Mouse (Mus musculus) brown adipose tissue, adult 24 weeks (tissue): Measurements from ENCODE around the gene Mybph. TPM values are rescaled to one million over a fixed set of nuclear protein-coding genes. Genes with fewer than 3 reads are reported as not detected.

Experiments used
- H3K27ac ChIP-seq: fragments of 200-500 bp; replicated peaks from 2 replicates; pipeline ENCODE4 v1.5.1; 2012; ENCODE audit warnings: low read depth, mild to moderate bottlenecking, low read length
- H3K4me1 ChIP-seq: fragments of 200-500 bp; 2 replicates; pipeline ENCODE4 v1.6.1; 2012; ENCODE audit warnings: low read length, mixed read lengths; ENCODE audit not compliant: control insufficient read depth, insufficient read depth, insufficient read length
- H3K4me3 ChIP-seq: fragments of 200-500 bp; 2 replicates; pipeline ENCODE4 v1.5.1; 2012; ENCODE audit warnings: low read depth, mild to moderate bottlenecking, low read length, moderate library complexity; ENCODE audit not compliant: insufficient read depth
- polyA plus RNA-seq: library from polyadenylated mRNA; stranded (reverse); fragments of >200 nt; gene quantifications from 2 replicates; pipeline ENCODE4 v1.2.4, GENCODE M21; 2012; ENCODE audit not compliant: missing spikeins, insufficient read depth, insufficient read length

Gene Mybph
- polyA plus RNA-seq, 1 experiment: not detected

DNA sequence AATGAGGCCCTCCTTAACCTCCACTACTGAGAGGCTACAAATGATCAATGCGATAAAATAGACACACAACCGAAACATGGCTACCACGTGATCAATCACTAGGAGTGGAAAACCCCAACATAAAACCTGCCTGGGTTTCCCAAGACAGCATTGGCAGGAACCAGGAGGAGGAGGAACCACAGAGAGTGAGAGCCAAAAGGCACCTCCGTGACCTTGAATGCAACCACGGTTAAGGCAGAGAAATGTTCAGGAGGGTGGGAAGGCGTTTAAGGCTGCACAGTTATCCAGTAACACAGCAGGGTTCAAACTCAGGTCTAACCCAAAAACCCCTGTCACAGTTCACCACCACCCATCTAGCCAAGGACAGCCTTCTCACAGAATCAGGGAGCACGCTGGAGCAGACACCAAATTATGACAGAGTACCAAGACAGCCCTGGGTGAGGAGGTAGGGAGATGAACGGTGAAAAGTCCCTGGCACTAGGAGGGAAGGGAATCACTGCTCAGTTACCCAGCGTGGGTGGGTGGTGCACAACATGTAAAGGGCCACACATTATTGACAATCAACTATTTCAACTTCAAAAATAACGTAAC, 37.5 kb downstream of the Mybph start:
- Histone ChIP-seq H3K4me3 (no peak overlapping the region), H3K27ac (peak overlapping the region; percentile 49), H3K4me1 (peaks cover 16% of the 10 kb centered on the region)

DNA sequence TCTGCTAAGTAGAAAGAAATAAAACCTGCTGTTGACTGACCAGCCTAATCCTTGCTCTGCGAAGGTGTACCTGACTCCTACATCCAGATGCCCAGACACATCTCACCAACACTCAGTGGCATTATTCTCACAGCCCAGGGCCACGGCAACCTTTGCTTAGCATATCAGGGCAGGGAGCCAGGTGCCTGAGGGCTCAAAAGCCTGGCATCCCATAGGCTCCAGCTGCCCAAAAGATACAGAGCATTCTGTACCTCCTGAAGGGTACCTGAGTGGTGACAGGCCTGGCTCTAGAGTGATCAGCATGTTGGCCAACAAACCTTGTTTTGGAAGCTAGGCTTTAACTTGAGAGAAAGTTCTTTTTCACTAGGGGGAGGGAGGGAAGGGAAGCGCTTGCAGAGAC, 38.0 kb downstream of the Mybph start:
- peak overlapping the region; percentile 49 for H3K27ac ChIP-seq
- no peak overlapping the region for H3K4me3 ChIP-seq
- peaks cover 16% of the 10 kb centered on the region for H3K4me1 ChIP-seq

DNA sequence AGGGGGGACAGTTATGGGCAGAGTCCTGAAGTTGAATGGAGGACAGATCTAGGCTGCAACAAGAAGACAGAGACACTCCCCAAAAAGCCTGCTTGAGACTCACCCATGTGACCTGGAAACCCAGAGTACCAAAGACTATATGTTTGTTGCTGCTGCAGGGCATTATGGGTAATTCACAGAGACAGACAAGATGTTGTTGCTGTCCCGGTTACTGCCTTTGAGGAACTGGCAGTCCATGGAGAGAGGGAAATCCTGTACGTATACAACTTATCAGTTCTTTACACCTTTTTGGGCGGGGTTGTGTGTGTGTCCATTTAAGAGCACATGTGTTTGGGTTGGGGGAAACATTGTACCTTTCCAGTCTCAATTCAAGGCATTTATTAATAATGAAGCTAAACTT, 38.4 kb downstream of the Mybph start:
- Histone ChIP-seq H3K27ac (0 out of 2 replicates have a peak overlapping the region, but pooled peaks have one; percentile 2), H3K4me1 (peaks cover 16% of the 10 kb centered on the region), H3K4me3 (no peak overlapping the region)

DNA sequence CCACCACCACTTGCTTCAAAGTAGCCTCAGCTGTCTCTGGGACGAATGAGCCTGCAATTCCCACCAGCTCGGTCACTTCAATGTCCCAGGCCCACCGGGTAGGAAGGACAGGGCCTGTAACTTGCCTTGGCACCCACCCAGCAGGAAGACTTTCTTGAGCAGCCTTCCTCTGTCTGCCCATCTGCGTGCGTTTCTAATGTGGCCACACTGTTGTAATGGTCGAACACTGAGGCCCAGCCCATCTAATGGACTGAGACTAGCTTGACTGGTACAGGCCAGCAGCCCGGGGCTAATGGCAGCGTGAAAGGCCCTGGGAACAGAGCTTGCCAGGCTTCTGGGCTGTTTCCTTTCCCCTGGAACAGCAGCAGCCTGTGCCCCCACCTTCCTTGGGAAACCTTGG, 39.1 kb downstream of the Mybph start:
- Histone ChIP-seq H3K27ac (peak overlapping the region; percentile 64), H3K4me3 (peak overlapping the region; percentile 19), H3K4me1 (peaks cover 21% of the 10 kb centered on the region)

DNA sequence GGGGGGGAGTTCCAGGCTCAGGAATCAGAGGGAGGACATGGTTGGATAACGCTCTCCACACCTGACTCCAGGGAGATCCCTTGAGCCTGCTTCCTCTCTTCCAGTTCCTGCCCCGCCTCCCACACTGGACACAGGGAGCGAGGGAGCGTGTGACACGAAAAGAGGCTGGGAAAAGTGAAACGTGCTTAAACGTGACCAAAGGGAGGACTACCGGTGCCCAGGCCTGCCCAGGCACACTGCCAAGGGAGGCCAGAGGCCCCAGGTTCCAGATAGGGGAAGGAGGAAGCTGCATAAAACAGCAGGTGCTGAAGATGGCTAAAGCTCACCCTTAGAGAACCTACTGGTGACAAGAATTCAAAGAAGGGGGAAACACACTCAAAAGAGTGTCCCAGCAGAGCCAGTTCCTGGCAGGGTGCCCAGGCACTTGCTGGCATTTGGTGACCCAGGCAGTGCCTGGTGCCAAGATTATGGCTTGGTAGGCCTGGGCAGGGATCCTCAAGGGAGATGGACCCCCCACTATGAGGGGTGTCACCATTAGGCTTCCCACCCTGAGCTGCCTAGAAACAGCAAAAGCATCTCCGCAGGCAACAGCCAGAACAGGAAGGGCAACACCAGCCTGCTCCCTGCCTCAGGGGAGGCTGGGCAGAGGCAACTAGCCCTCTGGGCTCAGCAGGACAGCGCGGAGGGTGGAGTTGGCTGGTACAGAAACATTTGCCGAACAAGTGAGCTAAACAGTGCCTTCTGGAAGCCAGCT, 39.7 kb downstream of the Mybph start:
- Histone ChIP-seq H3K27ac (peak overlapping the region; percentile 64; the same call in 1 of the 2 replicates), H3K4me1 (peaks cover 22% of the 10 kb centered on the region), H3K4me3 (peak overlapping the region; percentile 63)

DNA sequence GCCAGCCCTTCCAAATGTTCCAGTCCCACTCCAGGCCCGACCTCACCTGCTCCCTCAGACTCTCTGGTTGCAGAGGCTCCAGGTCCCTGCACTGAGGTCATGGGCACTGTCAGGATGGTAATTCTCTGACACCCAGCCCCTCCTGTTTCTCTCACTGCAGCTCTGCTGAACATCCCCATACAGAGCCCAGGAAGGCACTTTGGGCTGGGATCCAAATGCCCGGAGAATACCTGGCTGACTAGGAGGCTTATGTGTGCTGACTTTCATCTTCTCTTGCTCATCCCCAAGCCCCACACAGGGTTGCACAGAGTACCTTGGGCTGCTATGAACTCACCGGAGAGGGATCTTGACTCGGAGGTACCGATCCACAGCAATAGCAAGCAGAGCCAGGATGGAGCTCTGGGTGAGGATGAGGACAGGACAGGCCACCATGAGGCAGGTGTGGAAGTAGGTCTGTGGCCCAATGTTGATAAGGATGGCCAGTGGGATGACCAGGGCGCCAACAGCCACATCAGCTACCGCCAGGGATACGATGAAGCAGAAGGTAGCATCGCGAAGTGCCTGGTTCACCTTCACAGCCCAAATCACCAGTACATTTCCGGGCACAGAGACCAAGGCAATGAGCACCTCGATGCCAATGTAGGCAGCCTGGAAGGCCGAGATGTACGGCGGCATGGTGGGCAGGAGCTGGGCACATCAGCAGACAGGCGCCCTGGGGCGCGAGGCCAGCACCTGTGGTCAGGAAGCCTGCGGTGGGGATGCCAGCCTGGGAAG, 40.6 kb downstream of the Mybph start:
- Histone ChIP-seq H3K4me1 (peaks cover 22% of the 10 kb centered on the region), H3K4me3 (peak overlapping the region; percentile 63), H3K27ac (peak overlapping the region; percentile 28)

DNA sequence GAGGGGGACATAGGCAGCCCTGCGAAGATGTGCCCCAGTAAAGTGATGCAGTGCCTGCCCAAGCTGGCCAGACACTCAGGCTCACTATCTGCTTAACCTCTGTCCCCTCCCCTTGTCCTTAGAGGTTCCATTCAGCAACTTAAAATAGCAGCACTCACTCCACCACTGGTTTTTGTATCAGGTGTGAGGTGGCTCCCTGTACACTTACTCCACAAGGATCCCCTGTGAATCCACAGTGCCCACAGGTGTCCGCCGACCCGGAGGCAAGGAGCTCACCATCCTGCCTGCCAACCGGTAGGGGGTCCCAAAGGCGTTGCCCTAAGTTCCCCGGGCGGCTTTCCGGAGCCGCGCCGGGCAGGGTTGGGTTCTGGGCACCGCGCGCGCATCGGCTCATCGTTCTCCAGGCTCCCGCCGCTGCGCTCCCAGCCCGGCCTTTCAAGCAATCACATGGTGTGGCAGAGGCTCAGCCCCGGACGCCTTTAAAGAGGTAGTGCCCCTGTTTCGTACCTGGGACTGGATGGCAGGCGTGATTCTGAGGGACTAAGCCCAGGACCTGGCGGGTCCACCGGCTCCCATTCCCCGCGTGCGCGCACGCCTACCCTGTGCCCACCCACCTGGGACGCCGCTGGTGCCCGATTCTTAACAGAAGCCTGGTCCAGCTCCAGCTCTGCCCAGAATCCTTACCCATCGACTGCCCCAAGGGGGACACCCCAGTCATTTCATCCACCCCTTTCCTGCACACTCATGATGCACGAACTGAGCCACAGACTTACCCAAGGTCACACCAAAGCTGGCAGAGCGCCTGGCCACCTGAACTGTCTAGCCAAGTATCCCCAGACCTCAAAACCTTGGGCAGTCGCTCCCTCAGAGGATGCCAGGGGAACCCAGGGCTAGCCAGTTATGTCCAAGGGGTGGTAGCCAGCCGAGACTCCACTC, 41.5 kb downstream of the Mybph start:
- Histone ChIP-seq H3K27ac (0 out of 2 replicates have a peak overlapping the region, but pooled peaks have one; percentile 33), H3K4me3 (peak overlapping the region; percentile 63), H3K4me1 (peaks cover 20% of the 10 kb centered on the region)

DNA sequence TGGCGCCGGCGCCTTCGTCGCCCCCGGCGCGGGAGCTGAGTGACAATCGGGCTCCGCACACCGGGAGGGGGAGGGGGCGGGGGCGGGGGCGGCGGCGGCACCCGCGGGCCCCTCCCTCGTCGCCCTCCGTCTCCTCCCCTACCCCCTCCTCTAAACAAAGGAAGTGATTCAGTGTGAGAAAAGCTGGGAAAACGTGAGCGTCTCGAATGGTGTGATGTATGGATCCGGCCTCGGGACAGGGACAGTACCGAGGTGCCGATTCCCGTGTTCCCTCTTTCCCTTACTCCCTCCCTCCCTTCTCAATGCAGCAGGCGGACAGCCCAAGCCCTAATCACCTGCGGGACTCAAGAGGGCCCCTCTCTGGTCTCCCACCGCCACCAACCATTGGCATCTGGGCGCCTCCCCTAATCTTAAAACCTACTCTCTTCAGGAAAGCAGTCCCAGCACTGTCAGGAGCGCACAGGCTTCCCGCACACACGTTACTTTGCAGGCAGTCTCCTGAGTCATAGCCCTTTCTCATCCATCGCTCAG, 42.2 kb downstream of the Mybph start, which contains the start of gene Adora1:
Adora1 (minus strand) TSS at position 41 of the 531 bp plus-strand sequence.
- Histone ChIP-seq H3K27ac (0 out of 2 replicates have a peak within 1 kb of the TSS, but pooled peaks have one; percentile 33), H3K4me3 (peak within 1 kb of the TSS; percentile 63), H3K4me1 (peaks cover 19% of the 10 kb centered on the region)

DNA sequence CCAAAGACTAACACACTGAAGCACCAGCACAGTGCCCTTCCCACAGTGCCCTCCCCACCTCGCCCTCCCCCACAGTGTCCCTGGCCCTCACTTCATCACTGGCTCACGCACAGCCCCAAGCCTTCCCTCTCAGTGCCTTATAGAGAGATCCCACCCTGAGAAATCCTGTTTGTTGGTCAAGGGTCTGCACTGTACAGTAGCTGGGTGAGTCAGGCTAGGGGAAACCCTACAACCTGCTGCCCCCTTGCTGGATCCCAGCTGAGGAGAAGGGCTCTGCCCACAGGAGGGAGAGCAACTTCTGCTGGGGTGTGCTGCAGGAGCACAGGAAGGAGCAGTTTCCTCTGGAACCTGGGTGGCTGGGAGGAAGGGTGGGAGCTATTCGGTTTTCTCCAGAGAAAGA, 42.9 kb downstream of the Mybph start:
- Histone ChIP-seq H3K27ac (no peak overlapping the region), H3K4me1 (peaks cover 18% of the 10 kb centered on the region), H3K4me3 (no peak overlapping the region)

DNA sequence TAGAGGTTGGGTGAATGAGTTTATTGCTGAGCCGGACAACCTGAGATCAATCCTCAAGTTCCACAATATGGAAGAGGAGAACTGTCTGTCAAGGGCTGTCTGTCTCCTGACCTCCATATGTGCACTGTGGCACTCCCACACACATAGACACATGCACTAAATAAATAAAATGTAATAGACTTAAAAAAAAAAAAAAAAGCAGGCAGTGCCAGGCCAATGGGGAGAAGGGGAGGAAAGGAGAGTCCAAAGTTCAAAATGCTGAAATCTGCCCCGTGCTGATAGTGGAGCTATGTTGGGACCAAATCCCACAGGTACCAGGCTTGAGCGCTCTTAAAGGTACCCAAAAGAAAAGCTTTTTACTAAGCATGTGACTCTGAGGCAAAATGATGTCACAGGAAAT, 44.2 kb downstream of the Mybph start:
- peaks cover 16% of the 10 kb centered on the region; the same call in 1 of the 2 replicates for H3K4me1 ChIP-seq
- no peak overlapping the region for H3K4me3 ChIP-seq
- peak overlapping the region; percentile 66 for H3K27ac ChIP-seq

DNA sequence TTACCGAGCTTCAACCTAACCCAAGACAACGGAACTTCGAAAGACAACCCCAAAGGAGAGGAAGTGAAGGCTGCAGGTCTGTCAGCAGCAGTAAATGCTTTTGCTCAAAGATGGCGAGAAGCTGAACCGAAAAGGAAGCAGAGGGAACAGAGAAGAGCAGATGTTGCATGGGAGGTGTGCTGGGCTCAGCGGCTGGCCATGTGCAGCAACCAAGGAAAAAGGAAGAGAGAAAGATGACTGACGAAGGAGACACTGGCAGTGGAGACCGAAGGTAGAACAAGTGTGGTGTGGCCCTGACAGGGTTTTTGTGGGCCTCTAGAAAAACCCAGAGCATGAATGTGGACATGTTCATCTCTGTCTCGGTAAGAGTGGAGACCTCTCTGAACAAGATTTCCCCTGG, 47.5 kb downstream of the Mybph start:
- no peak overlapping the region for H3K27ac ChIP-seq
- H3K4me3 ChIP-seq: no peak overlapping the region
- H3K4me1 ChIP-seq: peaks cover 16% of the 10 kb centered on the region

DNA sequence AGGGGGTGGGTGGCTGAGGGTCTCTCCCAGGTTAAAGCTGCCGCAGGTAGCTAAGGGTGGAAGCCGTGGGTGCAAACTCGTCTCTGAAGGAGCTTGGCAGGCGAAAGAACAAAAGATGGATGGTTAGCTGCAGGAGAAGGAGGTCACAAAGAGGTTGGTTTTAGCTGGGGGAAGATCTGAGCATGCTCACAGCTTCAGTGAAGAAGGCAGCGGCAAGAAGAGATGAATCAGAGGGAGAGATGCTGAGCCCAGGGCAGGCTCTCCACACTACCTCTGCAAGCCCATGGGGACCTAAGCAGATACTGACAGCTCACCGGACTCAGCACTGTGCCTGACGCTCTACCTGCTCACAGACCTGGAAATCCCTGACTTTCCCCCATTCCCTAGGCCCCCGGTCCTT, 48.0 kb downstream of the Mybph start:
- Histone ChIP-seq H3K27ac (no peak overlapping the region), H3K4me1 (peaks cover 17% of the 10 kb centered on the region), H3K4me3 (no peak overlapping the region)

DNA sequence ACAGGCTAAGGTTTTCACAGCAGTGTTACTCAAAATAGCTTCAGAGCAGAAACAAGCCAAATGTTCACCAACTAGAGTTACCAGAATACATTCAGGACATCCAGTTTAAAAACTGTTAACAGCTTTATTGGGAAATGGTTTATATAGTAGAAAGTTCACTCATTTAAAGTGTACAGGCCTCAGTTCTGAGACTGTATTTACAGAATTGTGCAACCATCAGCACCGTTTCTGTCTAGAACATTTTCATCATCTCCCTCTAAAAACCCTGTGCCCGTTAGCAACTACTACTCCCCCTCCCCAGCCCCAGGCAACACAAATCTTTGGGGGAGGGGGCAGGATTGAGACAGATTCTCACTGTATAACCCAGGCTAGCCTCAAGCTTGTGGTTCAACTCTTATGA, 49.0 kb downstream of the Mybph start:
- Histone ChIP-seq H3K4me3 (no peak overlapping the region), H3K27ac (peak overlapping the region; percentile 81), H3K4me1 (peaks cover 12% of the 10 kb centered on the region)

DNA sequence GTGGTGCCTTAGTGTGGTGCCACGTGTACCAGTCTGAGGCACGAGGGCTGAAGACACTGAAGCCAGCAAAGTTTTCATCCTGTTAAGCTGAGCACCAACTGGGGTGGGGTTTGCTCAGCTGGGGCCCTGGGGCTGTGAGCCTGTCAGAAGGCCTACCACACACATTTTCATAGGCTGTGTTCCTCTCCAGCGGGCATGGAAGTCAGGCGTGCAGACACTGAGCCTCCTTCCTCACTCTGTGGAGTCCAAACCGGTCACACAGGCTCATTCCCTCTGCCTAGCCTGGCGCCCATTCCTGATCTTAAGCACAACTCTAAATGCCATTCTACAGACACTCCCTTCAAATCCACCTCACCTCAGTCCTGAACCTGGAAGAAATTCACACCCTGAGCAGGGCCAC, 50.3 kb downstream of the Mybph start:
- peak overlapping the region; percentile 34; the same call in 1 of the 2 replicates for H3K27ac ChIP-seq
- H3K4me3 ChIP-seq: no peak overlapping the region

More for the DNA sequence above, 50.3 kb downstream of the Mybph start:
- peaks cover 7% of the 10 kb centered on the region for H3K4me1 ChIP-seq
